Mouse (Mus musculus) liver, embryonic 14.5 days (tissue): Measurements from ENCODE around the gene Exoc3l4. TPM values are rescaled to one million over a fixed set of nuclear protein-coding genes. Genes with fewer than 3 reads are reported as not detected.

Source experiments
- ATAC-seq: fragments of 200-750 bp; cut with Nextera tagmentation; 2 replicates; pipeline ENCODE4 v1.8.0; 2017; ENCODE audit warnings: moderate number of reproducible peaks, mild to moderate bottlenecking, moderate library complexity; ENCODE audit not compliant: insufficient read depth
- DNase-seq, 3 experiments: peaks; one replicate each; pipeline ENCODE4 v3.0.0-alpha.2; 2012 to 2013; ENCODE audit warnings: low read depth in 3 of 3, low spot score in 3 of 3
- H3K27ac ChIP-seq: fragments of 300-500 bp; sonication (generic); 2 replicates; pipeline ENCODE4 v1.5.1; 2014; ENCODE audit warnings: moderate library complexity, mild to moderate bottlenecking, control low read depth, inconsistent platforms
- H3K27me3 ChIP-seq: fragments of 300-500 bp; sonication (generic); 2 replicates; pipeline ENCODE4 v1.6.1; 2014; ENCODE audit warnings: mild to moderate bottlenecking, low read length, moderate library complexity; ENCODE audit not compliant: control insufficient read depth, insufficient read depth
- H3K36me3 ChIP-seq: fragments of 300-500 bp; sonication (generic); replicated peaks from 2 replicates; pipeline ENCODE4 v1.6.1; 2014; ENCODE audit warnings: low read depth; ENCODE audit not compliant: control insufficient read depth, insufficient read depth
- H3K4me1 ChIP-seq, 2 experiments: fragments of 200-500 bp in 1 of 2; fragments of 300-500 bp in 1 of 2; sonication (generic) in 1 of 2; replicated peaks; 2 replicates each; pipeline ENCODE4 v1.6.1; 2012 to 2014; ENCODE audit warnings: antibody characterized with exemption in 1 of 2, inconsistent platforms in 1 of 2, low read length in 1 of 2; ENCODE audit not compliant: control insufficient read depth in 2 of 2, insufficient read depth in 2 of 2
- H3K4me2 ChIP-seq: fragments of 300-500 bp; sonication (generic); 2 replicates; pipeline ENCODE4 v1.6.1; 2014; ENCODE audit warnings: low read depth, mild to moderate bottlenecking, control low read depth, moderate library complexity
- H3K4me3 ChIP-seq, 2 experiments: fragments of 200-500 bp in 1 of 2; fragments of 300-500 bp in 1 of 2; sonication (generic) in 1 of 2; 2 replicates each; pipeline ENCODE4 v1.5.1; 2012 to 2014; ENCODE audit warnings: low read depth in 2 of 2, low read length in 2 of 2, mild to moderate bottlenecking in 2 of 2, control low read depth in 1 of 2, inconsistent platforms in 1 of 2, moderate library complexity in 1 of 2; ENCODE audit not compliant: insufficient read depth in 1 of 2
- H3K9ac ChIP-seq: fragments of 300-500 bp; sonication (generic); replicated peaks from 2 replicates; pipeline ENCODE4 v1.6.1; 2014; ENCODE audit warnings: mild to moderate bottlenecking, control low read depth, moderate library complexity
- H3K9me3 ChIP-seq: fragments of 300-500 bp; sonication (generic); 2 replicates; pipeline ENCODE4 v1.6.1; 2016; ENCODE audit warnings: low read length, mixed read lengths; ENCODE audit not compliant: control insufficient read depth
- CTCF ChIP-seq: IDR thresholded peaks from 2 replicates; pipeline ENCODE4 v1.5.1; 2016; ENCODE audit warnings: antibody characterized with exemption, low read depth, control low read depth
- EP300 ChIP-seq: IDR thresholded peaks from 2 replicates; pipeline ENCODE4 v1.6.1; 2016; ENCODE audit warnings: antibody characterized with exemption, low read depth
- WGBS: fragments of 180-500 bp; shearing (Covaris S2); extraction: QIAGEN DNeasy Blood & Tissue Kit; methylation state at CpG from one replicate; pipeline ENCODE4 v1.1.7; 2014; ENCODE audit not compliant: insufficient replicate concordance; 5-methylcytosine and 5-hydroxymethylcytosine counted together
- polyA plus RNA-seq, 2 experiments: library from polyadenylated mRNA; depleted of rRNA in 1 of 2; stranded (reverse) in 1 of 2; unstranded in 1 of 2; fragments of >200 nt; fragmentation: Nextera tagmentation in 1 of 2; extraction: Ambion mirVana in 1 of 2; gene quantifications; 2 replicates each; pipeline versions ENCODE4 v1.2.1 to v1.2.3; 2012 to 2014

Gene Exoc3l4
- polyA plus RNA-seq, 2 experiments: 15.8 to 18.1 TPM

DNA sequence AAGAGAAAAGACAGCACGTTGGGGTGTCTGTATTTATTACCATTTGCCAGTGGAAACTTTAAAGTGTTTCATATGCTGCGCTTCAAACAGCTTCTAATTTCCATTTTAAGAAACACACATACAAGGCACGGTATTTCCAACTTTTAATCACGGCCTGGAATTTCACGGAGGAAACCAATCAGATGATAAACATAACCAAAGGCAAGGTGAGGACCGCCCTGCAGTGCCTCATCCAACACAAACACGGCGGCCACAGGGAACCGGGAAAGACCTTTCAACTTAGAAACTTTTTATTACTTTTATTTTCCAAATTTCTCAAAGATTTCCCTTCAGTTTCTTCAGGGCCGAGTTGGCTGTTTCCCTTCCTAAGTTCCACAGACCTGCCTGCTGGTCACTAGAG, 42.1 kb upstream of the Exoc3l4 start:
- Histone ChIP-seq H3K27me3 (peaks cover 38% of the 10 kb centered on the region), H3K4me2 (peak overlapping the region; percentile 66; the same call in 1 of the 2 replicates), H3K27ac (no peak overlapping the region), H3K36me3 (no peaks in the 10 kb centered on the region), H3K9ac (no peak overlapping the region), H3K9me3 (no peaks in the 10 kb centered on the region), H3K4me3 (no peak overlapping the region), H3K4me1 (peaks cover 0 to 20% of the 10 kb centered on the region in 2 experiments; a peak in 2 of 4 replicates)
- no peak for DNase-seq
- no peak for TF ChIP-seq CTCF
- TF ChIP-seq EP300: no peak
- no peak for ATAC-seq
- WGBS: 66% methylated on average over 10 of the region's 10 CpGs

DNA sequence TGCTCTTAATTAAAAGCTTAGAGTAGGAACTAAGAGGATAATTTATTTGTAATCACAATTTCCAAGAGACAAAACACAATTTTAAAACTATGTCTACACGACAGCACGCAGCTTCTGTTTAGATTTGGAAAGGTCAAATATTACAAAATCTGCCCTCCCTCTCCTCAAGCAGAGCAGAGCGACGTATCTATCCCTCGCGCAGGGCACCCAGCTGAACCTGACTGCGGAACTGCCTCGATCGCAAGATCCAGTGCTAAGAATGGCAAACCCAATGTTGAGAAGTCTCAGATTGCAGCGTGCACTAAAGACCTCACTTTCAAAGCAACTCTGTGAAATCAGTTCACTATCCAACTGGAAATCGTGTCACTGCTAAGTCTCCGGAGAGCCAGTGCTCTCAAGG, 41.3 kb upstream of the Exoc3l4 start:
- no peak overlapping the region for H3K27ac ChIP-seq

DNA sequence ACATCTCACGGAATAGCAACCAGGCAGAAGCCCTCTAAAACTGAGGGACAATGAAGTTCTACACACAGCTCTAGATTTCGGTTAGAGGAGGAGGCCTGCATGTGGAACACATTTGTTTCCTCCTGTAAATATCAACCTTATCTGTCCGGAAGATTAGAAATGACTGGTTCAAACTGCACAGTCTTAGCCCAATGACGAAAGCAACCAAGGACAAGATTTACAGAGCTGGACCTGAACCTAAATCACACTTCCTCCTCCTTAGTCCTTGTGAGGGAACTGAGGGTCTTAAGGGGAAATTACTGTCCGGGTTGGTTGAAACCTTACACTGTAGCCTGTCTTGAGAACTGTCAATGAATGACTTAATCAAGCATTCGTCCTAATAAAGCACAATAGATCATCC, 40.8 kb upstream of the Exoc3l4 start:
- WGBS: 17% methylated on average over 6 of the region's 6 CpGs
- ATAC-seq (no peak), DNase-seq (no peak)
- Histone ChIP-seq H3K27me3 (peaks cover 42% of the 10 kb centered on the region), H3K27ac (no peak overlapping the region), H3K4me1 (peaks cover 0 to 9% of the 10 kb centered on the region in 2 experiments; a peak in 2 of 4 replicates), H3K36me3 (no peaks in the 10 kb centered on the region), H3K4me2 (peak overlapping the region; percentile 66), H3K9ac (no peak overlapping the region), H3K9me3 (no peaks in the 10 kb centered on the region), H3K4me3 (peak overlapping the region; percentile 34 to 65)
- no peak for TF ChIP-seq CTCF
- no peak for TF ChIP-seq EP300

More for the DNA sequence above, 41.3 kb upstream of the Exoc3l4 start:
- peak overlapping the region; percentile 34 to 65 for H3K4me3 ChIP-seq
- 59% methylated on average over 12 of the region's 12 CpGs for whole genome bisulfite sequencing
- H3K4me2 ChIP-seq: peak overlapping the region; percentile 66
- peaks cover 42% of the 10 kb centered on the region for H3K27me3 ChIP-seq
- ATAC-seq (no peak), DNase-seq (no peak)
- no peaks in the 10 kb centered on the region for H3K36me3 ChIP-seq
- H3K4me1 ChIP-seq: peaks cover 0 to 14% of the 10 kb centered on the region in 2 experiments; a peak in 2 of 4 replicates
- no peak overlapping the region for H3K9ac ChIP-seq
- TF ChIP-seq CTCF (no peak), EP300 (no peak)
- H3K9me3 ChIP-seq: no peaks in the 10 kb centered on the region

GRCm38 (mm10) chr12:111376826-111377331, 39.9 kb upstream of the Exoc3l4 start:
- Histone ChIP-seq H3K36me3 (no peaks in the 10 kb centered on the region), H3K4me2 (peak overlapping the region; percentile 66), H3K4me1 (peaks cover 0 to 6% of the 10 kb centered on the region in 2 experiments; a peak in 2 of 4 replicates), H3K9ac (peak overlapping the region; percentile 35), H3K27ac (no peak overlapping the region), H3K9me3 (no peaks in the 10 kb centered on the region), H3K27me3 (peaks cover 42% of the 10 kb centered on the region), H3K4me3 (peak overlapping the region; percentile 65 to 80)
- TF ChIP-seq CTCF: no peak
- peak; percentile 19 for ATAC-seq
- WGBS: under 1% methylated on average over 48 of the region's 49 CpGs
- no peak for DNase-seq

DNA sequence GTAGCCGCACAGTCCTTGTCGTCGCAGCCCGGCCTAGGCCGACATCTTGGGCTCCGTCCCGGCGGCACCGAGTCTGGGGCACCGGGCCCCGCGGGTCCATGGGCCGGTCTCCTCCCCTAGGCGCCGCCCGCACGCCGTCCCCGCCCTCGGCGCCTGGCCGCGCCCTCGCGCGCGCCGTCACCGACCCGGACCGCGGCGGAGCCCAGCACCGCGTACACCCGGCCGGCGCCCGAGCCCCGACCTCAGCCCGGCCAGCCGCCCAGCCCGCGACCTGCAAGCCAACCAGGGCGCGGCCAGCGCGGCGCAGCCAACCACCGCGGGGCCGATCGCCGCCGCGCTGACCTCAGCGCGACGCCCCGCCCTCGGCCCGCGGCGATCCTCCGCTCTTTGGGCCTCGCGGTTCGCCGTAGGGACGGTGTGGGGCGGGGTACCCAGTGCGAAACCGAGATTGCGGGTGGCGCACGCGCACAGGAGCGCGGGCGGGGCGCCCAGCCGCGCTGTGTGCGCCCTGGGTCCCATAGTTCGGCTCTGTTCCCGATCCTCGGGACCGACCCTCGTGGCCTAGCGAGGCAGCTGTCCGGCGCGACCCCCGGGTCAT, 39.3 kb upstream of the Exoc3l4 start, which contains the start of gene Cdc42bpb:
Gene Cdc42bpb, minus strand, starts transcription at position 343 of the 598 bp plus-strand sequence.
- WGBS: 0% methylated on average over 78 of the region's 94 CpGs
- peak in 2 of 3 experiments; percentile 35 to 42 for DNase-seq
- H3K27me3 ChIP-seq: peaks cover 42% of the 10 kb centered on the region
- H3K4me2 ChIP-seq: peak within 1 kb of the TSS; percentile 66
- H3K4me3 ChIP-seq: peak within 1 kb of the TSS; percentile 65 to 80
- peak within 1 kb of the TSS; percentile 35 for H3K9ac ChIP-seq
- no peak for TF ChIP-seq CTCF
- TF ChIP-seq EP300: no peak
- no peaks in the 10 kb centered on the region for H3K9me3 ChIP-seq
- H3K4me1 ChIP-seq: peaks cover 0 to 5% of the 10 kb centered on the region in 2 experiments; a peak in 1 of 4 replicates
- no peak within 1 kb of the TSS for H3K27ac ChIP-seq
- peak; percentile 82 for ATAC-seq
- no peaks in the 10 kb centered on the region for H3K36me3 ChIP-seq
